Mouse (Mus musculus) CD4-positive, CD25-positive, alpha-beta regulatory T cell, adult 4 months (primary cell): ENCODE data around the gene Dlat. TPM values are rescaled to one million over a fixed set of nuclear protein-coding genes. Genes with fewer than 3 reads are reported as not detected.
A peak's percentile ranks its signal among the peaks of the same experiment; 100 is the strongest.
"Not testable (repeated sequence)": the region's sequence is repeated elsewhere in the genome, so short reads cannot be mapped to it uniquely, and the experiment has no call there.

Source experiments
- ATAC-seq: one replicate; pipeline ENCODE4 v1.8.0; 2017
- polyA plus RNA-seq, 2 experiments: library from polyadenylated mRNA; unstranded; fragments of 100-300 nt; shearing (Covaris generic); gene quantifications; one replicate each; pipeline ENCODE4 v1.2.1; 2017

Dlat gene
- polyA plus RNA-seq, 2 experiments from 2014 or later, result 13.4 to 13.6 TPM

- ATAC-seq, result peak; percentile 23
These were observed 615 bp downstream of the Dlat start for GRCm38 (mm10) chr9:50658941-50659388.

GRCm38 (mm10) chr9:50658391-50658790, 1.2 kb downstream of the Dlat start:
- no peak for ATAC-seq

GRCm38 (mm10) chr9:50650503-50650902, 9.1 kb downstream of the Dlat start:
- no peak for ATAC-seq

DNA sequence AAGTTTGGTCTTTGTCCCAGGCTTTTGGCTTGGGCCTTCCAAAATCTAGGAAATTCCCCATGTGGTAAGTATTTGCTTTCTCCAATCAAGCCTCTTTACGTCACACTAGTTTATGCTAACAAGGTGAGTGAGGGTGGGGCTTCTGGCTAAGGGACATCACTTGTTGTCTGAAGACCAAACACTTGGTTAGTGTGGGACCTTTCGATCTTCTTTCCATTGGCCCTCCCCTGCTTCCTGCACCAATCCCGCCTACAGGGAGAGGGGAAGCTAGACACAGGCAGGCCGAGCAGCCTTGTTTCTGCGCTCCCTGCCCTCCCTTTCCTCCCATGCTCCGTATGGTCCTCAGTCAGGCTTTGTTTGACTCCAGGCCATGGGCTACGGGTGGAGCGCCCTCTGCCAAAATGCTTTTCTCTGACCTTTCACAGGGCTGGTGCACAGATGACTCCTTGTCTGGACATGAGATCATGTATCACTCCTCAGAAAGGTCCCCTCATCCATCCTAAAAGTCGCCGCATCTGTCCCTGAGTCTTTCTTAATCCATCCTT, 12.7 kb downstream of the Dlat start:
- ATAC-seq, result no peak

- ATAC-seq, result no peak
These were observed 25.3 kb downstream of the Dlat start for GRCm38 (mm10) chr9:50634270-50634669.

DNA sequence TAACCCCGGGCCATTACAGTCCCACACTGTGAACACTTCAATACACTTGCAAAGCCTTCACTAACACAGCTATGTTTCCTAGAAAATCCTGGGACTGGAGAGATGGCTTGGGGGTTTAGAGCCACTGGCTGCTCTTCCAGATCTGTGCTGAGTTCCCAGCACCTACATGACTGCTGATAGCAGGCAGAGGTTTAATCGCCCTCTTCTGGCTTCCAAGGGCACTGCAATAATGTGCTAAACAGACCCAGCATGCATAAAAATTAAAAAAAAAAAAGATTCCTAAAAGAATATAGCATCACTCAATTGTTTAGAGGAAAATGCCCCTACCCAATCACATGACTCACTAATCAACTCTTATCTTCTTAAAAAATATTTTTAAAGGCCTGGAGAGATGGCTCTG, 26.5 kb downstream of the Dlat start:
- ATAC-seq, result no peak

DNA sequence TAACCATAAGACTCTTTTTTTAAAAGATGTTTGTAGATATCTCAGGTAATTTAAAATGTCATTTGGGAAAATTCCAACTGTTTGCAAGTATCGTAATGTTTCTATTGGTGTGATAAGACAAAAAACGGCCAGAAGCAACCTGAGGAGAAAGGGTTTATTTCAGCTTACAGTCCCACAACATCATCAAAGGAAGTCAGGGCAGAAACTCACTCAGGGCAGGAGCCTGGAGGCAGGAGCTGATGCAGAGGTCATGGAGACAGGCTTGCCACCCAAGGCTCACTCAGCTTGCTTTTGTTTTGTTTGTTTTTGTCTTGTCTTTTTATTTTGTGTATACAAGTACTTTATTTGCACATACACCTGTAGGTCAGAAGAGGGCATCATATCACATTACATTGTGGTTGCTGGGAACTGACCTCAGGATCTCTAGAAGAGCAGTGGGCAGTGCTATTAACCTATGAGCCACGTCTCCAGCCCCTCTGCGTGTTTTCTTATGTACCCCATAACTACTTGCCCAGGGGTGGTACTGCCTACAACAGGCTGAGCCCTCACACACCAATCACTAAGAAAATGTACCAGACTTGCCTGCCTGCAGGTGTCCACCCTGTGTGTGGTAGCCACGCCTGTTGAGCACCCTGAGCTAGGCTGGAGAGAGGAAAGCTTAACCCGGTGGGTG, 27.4 kb downstream of the Dlat start:
- no peak for ATAC-seq

- not testable (repeated sequence) for ATAC-seq
These were observed 28.7 kb downstream of the Dlat start for GRCm38 (mm10) chr9:50630903-50631302.

GRCm38 (mm10) chr9:50617794-50618330, 41.7 kb downstream of the Dlat start:
- ATAC-seq, result no peak

DNA sequence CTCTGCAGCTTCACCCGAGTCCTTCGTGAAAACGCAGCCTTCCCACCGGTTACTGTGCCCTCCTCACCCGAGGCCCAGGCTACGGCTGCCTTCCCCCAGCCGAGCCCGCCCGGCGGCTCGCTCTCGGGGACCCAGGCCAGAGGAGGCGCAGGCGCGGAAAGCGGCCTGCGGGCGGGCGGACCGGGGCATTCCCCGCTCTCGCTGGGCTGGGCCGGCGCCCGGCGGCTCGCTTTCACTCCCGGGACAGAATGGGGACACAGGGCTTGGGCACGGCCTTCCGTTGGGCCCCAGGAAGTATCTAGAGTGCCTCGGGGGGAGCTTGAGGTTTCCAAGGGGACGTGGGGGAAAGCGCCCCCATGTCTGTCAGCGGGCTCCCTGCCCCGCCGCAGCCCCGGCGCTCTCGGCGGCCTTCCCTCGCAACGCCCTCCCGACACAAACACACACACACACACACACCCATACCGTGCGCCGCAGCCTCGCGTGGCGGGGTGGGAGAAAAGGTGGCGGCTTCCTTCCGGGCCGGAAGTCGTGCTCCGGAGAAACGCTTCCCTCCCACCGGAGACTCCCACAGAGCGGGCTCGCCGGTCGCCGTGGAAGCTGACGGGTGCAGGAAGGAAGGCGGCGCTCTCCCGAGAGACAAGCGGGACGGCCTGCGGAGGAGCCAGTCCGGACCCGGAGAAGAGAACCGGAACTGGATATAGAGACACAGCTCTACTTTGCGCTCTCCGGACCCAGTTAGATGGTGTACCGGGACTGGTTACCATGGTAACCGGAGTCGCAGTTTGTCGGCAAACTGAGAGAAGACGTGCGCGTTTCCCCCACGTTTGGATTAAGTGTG, 42.6 kb downstream of the Dlat start, which contains the start of the genes Pih1d2 and Nkapd1:
Gene Pih1d2, plus strand, starts transcription at position 556 of the 838 bp plus-strand sequence.
Gene Nkapd1, minus strand, starts transcription at position 699 of the 838 bp plus-strand sequence.
- peak; percentile 86 for ATAC-seq

DNA sequence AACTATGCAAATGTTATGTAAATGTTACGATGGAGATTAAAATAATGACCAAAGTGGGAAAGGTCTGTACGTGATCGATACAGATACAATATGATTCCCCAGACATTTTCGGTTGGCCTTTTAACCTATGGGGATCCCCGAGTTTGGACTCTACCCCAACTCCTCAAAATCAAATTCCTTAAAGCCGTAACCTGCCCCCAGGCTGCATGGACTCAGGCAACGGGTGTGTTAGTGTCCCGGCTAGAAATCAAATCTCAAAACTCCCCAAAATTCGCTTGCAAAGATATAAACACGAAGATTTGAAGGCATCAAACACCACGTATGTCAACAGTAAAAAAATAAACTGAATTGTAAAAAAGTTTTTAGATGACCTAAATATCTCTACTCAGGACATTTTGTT, 43.4 kb downstream of the Dlat start:
- no peak for ATAC-seq

- ATAC-seq, result no peak
These were observed 47.5 kb downstream of the Dlat start for GRCm38 (mm10) chr9:50612115-50612514.

DNA sequence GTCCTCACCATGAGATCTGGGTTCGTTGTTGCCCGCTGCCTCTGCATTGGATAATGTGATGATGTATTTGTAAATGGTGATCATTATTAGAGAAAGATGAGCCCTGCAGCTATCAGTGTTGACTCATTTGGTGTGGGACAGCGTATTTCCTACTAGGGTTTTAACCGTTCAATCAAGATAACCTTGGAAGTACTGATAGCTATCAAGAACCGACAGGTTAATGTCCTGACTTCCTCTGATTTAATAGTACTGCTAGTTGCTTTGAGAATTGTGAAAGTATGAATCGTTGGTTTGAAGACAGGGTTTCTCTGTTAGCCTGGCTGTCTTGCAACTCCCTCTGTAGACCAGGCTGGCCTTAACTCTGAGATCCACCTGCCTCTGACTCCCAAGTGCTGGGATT, 55.2 kb downstream of the Dlat start:
- peak; percentile 13 for ATAC-seq

DNA sequence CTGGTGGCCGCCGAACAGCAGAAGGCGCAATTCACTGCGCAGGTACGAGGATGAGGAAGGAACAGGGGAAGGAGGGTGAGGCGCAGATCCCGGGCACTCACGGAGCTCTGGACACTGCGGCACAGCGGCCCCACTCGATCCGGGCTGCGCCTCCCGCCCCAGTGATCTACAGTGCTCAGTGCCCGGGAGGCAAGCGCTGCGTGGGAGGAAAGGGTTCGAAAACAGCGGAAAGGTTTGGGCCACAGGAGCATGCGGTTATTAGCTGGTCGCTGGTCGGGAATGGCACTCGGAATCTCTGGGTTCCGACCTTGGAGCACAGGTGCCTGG, 55.6 kb downstream of the Dlat start:
- peak; percentile 58 for ATAC-seq

GRCm38 (mm10) chr9:50603189-50603997, 56.2 kb downstream of the Dlat start, which contains the start of the genes Sdhd and Timm8b:
Gene Sdhd (minus strand): TSS chr9:50603812.
Gene Timm8b (plus strand): TSS chr9:50603910.
- peak; percentile 98 for ATAC-seq

GRCm38 (mm10) chr9:50602055-50602845, 57.3 kb downstream of the Dlat start:
- ATAC-seq, result no peak

- ATAC-seq, result no peak
These were observed 58.0 kb downstream of the Dlat start for GRCm38 (mm10) chr9:50601536-50601935.

GRCm38 (mm10) chr9:50596973-50597372, 62.6 kb downstream of the Dlat start:
- ATAC-seq, result no peak

DNA sequence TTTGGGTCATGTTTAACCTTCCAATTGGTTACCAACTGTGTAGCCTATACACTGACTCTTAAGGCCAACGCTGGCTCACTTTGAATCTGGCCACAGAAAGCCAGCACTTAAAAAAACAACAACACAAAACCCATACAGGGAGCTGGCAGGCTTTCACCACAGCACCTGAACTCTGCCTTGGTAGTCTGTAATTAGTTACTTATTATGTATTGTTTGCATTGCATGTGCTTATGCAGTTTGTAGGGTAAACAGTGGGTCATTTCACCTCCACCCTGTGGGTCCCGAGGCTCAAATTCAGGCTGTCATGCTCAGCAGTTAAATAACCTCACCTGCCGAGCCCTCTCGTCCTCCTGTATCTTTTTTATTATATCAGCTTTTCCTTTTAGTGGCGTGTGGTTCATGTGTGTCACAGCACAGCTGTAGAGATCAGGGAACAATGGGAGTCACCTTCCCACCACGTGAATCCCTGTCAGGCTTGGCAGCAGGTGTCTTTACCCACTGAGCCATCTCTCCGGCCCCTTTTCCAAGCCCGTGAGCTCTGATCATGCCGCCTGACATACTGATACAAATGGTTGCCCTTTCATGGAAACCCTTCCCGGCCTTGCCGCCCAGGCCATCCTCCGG, 64.7 kb downstream of the Dlat start:
- no peak for ATAC-seq

DNA sequence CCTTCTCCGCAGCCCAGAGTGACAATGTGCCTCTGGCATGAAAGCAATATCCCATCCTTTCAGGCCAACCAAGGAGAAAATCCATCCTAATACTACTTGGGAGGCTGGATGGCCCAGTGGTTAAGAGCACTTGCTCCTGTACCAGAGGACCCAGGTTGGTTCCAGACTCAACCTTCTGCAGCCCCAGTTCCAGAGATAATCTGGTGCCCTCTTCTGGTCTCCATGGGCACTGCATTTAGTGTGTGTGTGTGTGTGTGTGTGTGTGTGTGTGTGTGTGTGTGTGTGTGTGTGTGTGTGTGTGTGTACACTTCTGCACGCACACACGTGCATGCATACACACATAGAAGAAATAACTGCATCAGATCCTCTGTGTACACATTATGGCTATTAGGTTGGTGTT, 66.0 kb downstream of the Dlat start:
- ATAC-seq, result peak; percentile 57

GRCm38 (mm10) chr9:50592955-50593354, 66.6 kb downstream of the Dlat start:
- no peak for ATAC-seq
